Mouse (Mus musculus): Measurements from ENCODE around the gene Pdlim3. TPM values are rescaled to one million over a fixed set of nuclear protein-coding genes. Genes with fewer than 3 reads are reported as not detected.

Gene Pdlim3
- polyA plus RNA-seq, 1 experiment, result 11.8 TPM

DNA sequence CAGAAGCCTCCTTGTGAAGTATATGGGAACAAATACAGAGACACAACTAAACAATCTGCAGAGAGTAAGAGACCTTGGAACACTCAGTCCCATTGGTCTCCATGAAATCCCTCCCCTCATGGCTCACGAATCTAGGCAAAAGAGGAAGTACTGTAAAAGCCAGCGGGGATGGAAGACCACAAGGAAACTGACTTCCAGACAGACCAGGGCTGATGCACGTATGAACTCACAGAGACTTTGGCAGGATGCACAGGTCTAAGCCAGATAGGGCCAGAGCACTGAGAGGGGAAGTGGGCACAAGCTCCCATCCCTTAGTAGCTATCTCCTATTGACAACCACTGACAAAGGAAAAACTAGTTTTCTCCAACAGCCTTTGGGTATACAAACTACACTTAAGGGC, 4.8 kb upstream of the Pdlim3 start:
- 6% methylated on average over 3 of the region's 3 CpGs for WGBS

GRCm38 (mm10) chr8:45881726-45882125, 3.5 kb upstream of the Pdlim3 start:
- 95% methylated on average over 8 of the region's 8 CpGs for WGBS
- Histone ChIP-seq H3K4me1 (replicated peaks; ENCODE audit: control insufficient read depth, insufficient read depth, low read length) (no peaks in the 10 kb centered on the region), H3K36me3 (ENCODE audit: control insufficient read depth, insufficient read depth, low read length) (no peaks in the 10 kb centered on the region), H3K27me3 (ENCODE audit: control insufficient read depth, insufficient read depth, low read length) (no peaks in the 10 kb centered on the region), H3K27ac (ENCODE audit: control insufficient read depth, insufficient read depth, low read length) (no peak overlapping the region), H3K4me3 (ENCODE audit: control insufficient read depth, insufficient read depth, low read length) (no peak overlapping the region)
- no peak for TF ChIP-seq CTCF (IDR thresholded peaks at IDR 0.05; ENCODE audit: borderline replicate concordance, control insufficient read depth, extremely low read depth, insufficient read depth, low read length, poor library complexity)
- TF ChIP-seq POLR2A (IDR thresholded peaks at IDR 0.05; ENCODE audit: control insufficient read depth, extremely low read depth, insufficient read depth, low read length, poor library complexity), result no peak
- DNase-seq, result no peak

More for the DNA sequence above, 4.8 kb upstream of the Pdlim3 start:
- no peak for DNase-seq
- no peak overlapping the region for H3K27ac ChIP-seq (ENCODE audit: control insufficient read depth, insufficient read depth, low read length)
- H3K4me1 ChIP-seq (replicated peaks; ENCODE audit: control insufficient read depth, insufficient read depth, low read length), result no peaks in the 10 kb centered on the region
- no peak overlapping the region for H3K4me3 ChIP-seq (ENCODE audit: control insufficient read depth, insufficient read depth, low read length)
- H3K27me3 ChIP-seq (ENCODE audit: control insufficient read depth, insufficient read depth, low read length), result no peaks in the 10 kb centered on the region
- TF ChIP-seq POLR2A (IDR thresholded peaks at IDR 0.05; ENCODE audit: control insufficient read depth, extremely low read depth, insufficient read depth, low read length, poor library complexity), result no peak
- TF ChIP-seq CTCF (IDR thresholded peaks at IDR 0.05; ENCODE audit: borderline replicate concordance, control insufficient read depth, extremely low read depth, insufficient read depth, low read length, poor library complexity), result no peak
- no peaks in the 10 kb centered on the region for H3K36me3 ChIP-seq (ENCODE audit: control insufficient read depth, insufficient read depth, low read length)

GRCm38 (mm10) chr8:45883793-45884192, 1.5 kb upstream of the Pdlim3 start:
- Histone ChIP-seq H3K4me1 (replicated peaks; ENCODE audit: control insufficient read depth, insufficient read depth, low read length) (no peaks in the 10 kb centered on the region), H3K27me3 (ENCODE audit: control insufficient read depth, insufficient read depth, low read length) (no peaks in the 10 kb centered on the region), H3K36me3 (ENCODE audit: control insufficient read depth, insufficient read depth, low read length) (no peaks in the 10 kb centered on the region), H3K27ac (ENCODE audit: control insufficient read depth, insufficient read depth, low read length) (no peak overlapping the region), H3K4me3 (ENCODE audit: control insufficient read depth, insufficient read depth, low read length) (no peak overlapping the region)
- DNase-seq, result no peak
- TF ChIP-seq POLR2A (IDR thresholded peaks at IDR 0.05; ENCODE audit: control insufficient read depth, extremely low read depth, insufficient read depth, low read length, poor library complexity) (no peak), CTCF (IDR thresholded peaks at IDR 0.05; ENCODE audit: borderline replicate concordance, control insufficient read depth, extremely low read depth, insufficient read depth, low read length, poor library complexity) (no peak)
- 87% methylated on average over 4 of the region's 4 CpGs for WGBS

DNA sequence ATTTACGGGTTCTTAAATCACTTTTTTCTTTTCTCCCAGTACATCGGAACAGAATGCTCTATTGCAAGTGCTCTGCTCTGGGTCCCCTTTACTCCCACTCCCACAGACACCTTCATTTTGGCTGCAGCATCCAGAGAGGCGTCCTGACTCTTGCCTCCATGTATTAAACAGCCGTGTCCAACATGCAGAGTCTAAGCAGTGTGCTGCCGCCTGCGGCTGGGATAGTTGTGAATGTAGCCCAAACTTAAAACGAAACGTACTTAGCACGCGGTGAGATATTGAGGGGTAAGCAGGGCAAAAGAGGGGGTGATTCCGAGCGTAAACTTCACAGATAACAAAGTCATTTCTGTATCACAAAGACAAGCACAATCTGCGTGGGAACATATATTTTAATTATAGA, 709 bp upstream of the Pdlim3 start:
- 13% methylated on average over 13 of the region's 13 CpGs for WGBS
- no peaks in the 10 kb centered on the region for H3K4me1 ChIP-seq (replicated peaks; ENCODE audit: control insufficient read depth, insufficient read depth, low read length)
- no peak overlapping the region for H3K27ac ChIP-seq (ENCODE audit: control insufficient read depth, insufficient read depth, low read length)
- H3K4me3 ChIP-seq (ENCODE audit: control insufficient read depth, insufficient read depth, low read length), result no peak overlapping the region
- no peaks in the 10 kb centered on the region for H3K27me3 ChIP-seq (ENCODE audit: control insufficient read depth, insufficient read depth, low read length)
- H3K36me3 ChIP-seq (ENCODE audit: control insufficient read depth, insufficient read depth, low read length), result no peaks in the 10 kb centered on the region
- no peak for DNase-seq
- TF ChIP-seq CTCF (IDR thresholded peaks at IDR 0.05; ENCODE audit: borderline replicate concordance, control insufficient read depth, extremely low read depth, insufficient read depth, low read length, poor library complexity), result no peak
- no peak for TF ChIP-seq POLR2A (IDR thresholded peaks at IDR 0.05; ENCODE audit: control insufficient read depth, extremely low read depth, insufficient read depth, low read length, poor library complexity)

DNA sequence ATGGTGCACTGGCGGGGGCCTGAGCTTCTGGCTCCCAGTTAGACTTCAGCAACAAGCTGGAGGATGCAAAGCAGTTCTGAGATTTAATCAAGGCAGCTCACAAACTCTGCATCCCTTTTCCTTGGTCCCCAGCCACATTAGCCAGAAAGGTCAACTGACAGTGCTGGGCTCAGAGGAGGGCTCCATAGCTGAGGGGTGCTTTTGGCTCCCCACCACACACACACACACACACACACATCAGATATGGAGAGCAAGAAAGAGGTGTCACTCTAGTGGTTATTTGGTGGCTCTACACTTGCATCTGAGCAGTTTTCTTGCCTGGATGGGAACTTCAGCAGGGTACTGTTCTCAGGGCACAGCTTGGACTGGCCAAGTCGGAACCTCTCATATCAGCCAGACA, 514 bp downstream of the Pdlim3 start:
- Histone ChIP-seq H3K4me1 (replicated peaks; ENCODE audit: control insufficient read depth, insufficient read depth, low read length) (no peaks in the 10 kb centered on the region), H3K27me3 (ENCODE audit: control insufficient read depth, insufficient read depth, low read length) (no peaks in the 10 kb centered on the region), H3K4me3 (ENCODE audit: control insufficient read depth, insufficient read depth, low read length) (no peak overlapping the region), H3K27ac (ENCODE audit: control insufficient read depth, insufficient read depth, low read length) (no peak overlapping the region), H3K36me3 (ENCODE audit: control insufficient read depth, insufficient read depth, low read length) (no peaks in the 10 kb centered on the region)
- no peak for DNase-seq
- TF ChIP-seq CTCF (IDR thresholded peaks at IDR 0.05; ENCODE audit: borderline replicate concordance, control insufficient read depth, extremely low read depth, insufficient read depth, low read length, poor library complexity) (no peak), POLR2A (IDR thresholded peaks at IDR 0.05; ENCODE audit: control insufficient read depth, extremely low read depth, insufficient read depth, low read length, poor library complexity) (no peak)
- WGBS, result 59% methylated on average over 2 of the region's 2 CpGs

DNA sequence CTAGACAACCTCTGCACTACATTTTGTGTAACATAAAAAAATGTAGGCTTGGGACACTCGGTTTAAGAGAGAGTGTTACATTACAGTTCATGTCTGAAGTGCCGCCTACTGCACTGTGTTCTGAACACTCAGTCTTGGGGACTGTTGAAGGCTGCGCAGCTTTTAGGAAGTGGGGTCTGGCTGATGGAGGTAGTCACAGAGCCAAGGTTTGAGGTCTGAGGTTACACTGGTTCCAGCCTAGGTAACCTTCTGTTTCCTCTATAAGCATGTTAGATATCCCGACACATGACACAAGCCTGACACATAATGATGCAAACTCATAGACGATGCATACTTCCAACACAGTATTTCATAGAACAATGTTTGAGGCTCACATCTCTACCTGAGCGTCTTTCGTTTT, 4.5 kb downstream of the Pdlim3 start:
- no peak for DNase-seq
- Histone ChIP-seq H3K27ac (ENCODE audit: control insufficient read depth, insufficient read depth, low read length) (no peak overlapping the region), H3K4me3 (ENCODE audit: control insufficient read depth, insufficient read depth, low read length) (no peak overlapping the region), H3K36me3 (ENCODE audit: control insufficient read depth, insufficient read depth, low read length) (no peaks in the 10 kb centered on the region), H3K27me3 (ENCODE audit: control insufficient read depth, insufficient read depth, low read length) (no peaks in the 10 kb centered on the region), H3K4me1 (replicated peaks; ENCODE audit: control insufficient read depth, insufficient read depth, low read length) (no peaks in the 10 kb centered on the region)
- TF ChIP-seq POLR2A (IDR thresholded peaks at IDR 0.05; ENCODE audit: control insufficient read depth, extremely low read depth, insufficient read depth, low read length, poor library complexity), result no peak
- TF ChIP-seq CTCF (IDR thresholded peaks at IDR 0.05; ENCODE audit: borderline replicate concordance, control insufficient read depth, extremely low read depth, insufficient read depth, low read length, poor library complexity), result no peak
- 66% methylated on average over 7 of the region's 7 CpGs for WGBS

DNA sequence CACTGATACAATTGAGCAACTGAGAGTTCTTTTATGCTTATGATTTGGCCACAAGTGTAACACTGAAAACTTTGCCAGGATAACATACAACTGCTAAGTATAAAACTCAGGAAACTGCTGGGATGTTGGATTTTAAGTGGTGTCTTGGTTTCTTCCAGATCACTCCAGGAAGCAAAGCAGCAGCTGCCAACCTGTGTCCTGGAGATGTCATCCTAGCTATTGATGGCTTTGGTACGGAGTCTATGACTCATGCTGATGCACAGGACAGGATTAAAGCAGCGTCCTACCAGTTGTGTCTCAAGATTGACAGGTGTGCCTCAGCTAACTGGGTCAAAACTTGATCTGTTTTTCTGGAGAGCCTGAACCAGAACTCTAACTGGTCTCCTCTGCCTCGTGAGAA, 11.3 kb downstream of the Pdlim3 start:
- 86% methylated on average over 3 of the region's 3 CpGs for WGBS
- H3K4me3 ChIP-seq (ENCODE audit: control insufficient read depth, insufficient read depth, low read length), result no peak overlapping the region
- TF ChIP-seq CTCF (IDR thresholded peaks at IDR 0.05; ENCODE audit: borderline replicate concordance, control insufficient read depth, extremely low read depth, insufficient read depth, low read length, poor library complexity) (no peak), POLR2A (IDR thresholded peaks at IDR 0.05; ENCODE audit: control insufficient read depth, extremely low read depth, insufficient read depth, low read length, poor library complexity) (no peak)
- H3K36me3 ChIP-seq (ENCODE audit: control insufficient read depth, insufficient read depth, low read length), result no peaks in the 10 kb centered on the region
- no peaks in the 10 kb centered on the region for H3K4me1 ChIP-seq (replicated peaks; ENCODE audit: control insufficient read depth, insufficient read depth, low read length)
- no peaks in the 10 kb centered on the region for H3K27me3 ChIP-seq (ENCODE audit: control insufficient read depth, insufficient read depth, low read length)
- no peak for DNase-seq
- H3K27ac ChIP-seq (ENCODE audit: control insufficient read depth, insufficient read depth, low read length), result no peak overlapping the region

Data from thymus, adult 2 months (tissue).